Mouse (Mus musculus) lung, postnatal 0 days (tissue): ENCODE data around the gene Abcg1. TPM values are rescaled to one million over a fixed set of nuclear protein-coding genes. Genes with fewer than 3 reads are reported as not detected.
A peak's percentile ranks its signal among the peaks of the same experiment; 100 is the strongest.

Experiments used
- ATAC-seq: fragments of 200-750 bp; cut with Nextera tagmentation; 2 replicates; pipeline ENCODE4 v1.8.0; 2017; ENCODE audit warnings: moderate library complexity
- DNase-seq: peaks from one replicate; pipeline ENCODE4 v3.0.0-alpha.2; 2016; ENCODE audit warnings: low spot score
- H3K27ac ChIP-seq: fragments of 300-500 bp; sonication (generic); 2 replicates; pipeline ENCODE4 v1.5.1; 2014; ENCODE audit warnings: antibody characterized with exemption, mild to moderate bottlenecking, low read length, mixed read lengths
- H3K27me3 ChIP-seq: fragments of 300-500 bp; sonication (generic); replicated peaks from 2 replicates; pipeline ENCODE4 v1.6.1; 2014; ENCODE audit warnings: low read length, mixed read lengths; ENCODE audit not compliant: insufficient read depth
- H3K36me3 ChIP-seq: fragments of 300-500 bp; sonication (generic); 2 replicates; pipeline ENCODE4 v1.6.1; 2014; ENCODE audit warnings: low read length, mixed read lengths; ENCODE audit not compliant: insufficient read depth
- H3K4me1 ChIP-seq: fragments of 300-500 bp; sonication (generic); 2 replicates; pipeline ENCODE4 v1.6.1; 2014; ENCODE audit warnings: antibody characterized with exemption, low read depth, low read length, mixed read lengths; ENCODE audit not compliant: insufficient read depth
- H3K4me2 ChIP-seq: fragments of 300-500 bp; sonication (generic); replicated peaks from 2 replicates; pipeline ENCODE4 v1.6.1; 2014; ENCODE audit warnings: low read depth, mild to moderate bottlenecking, low read length, moderate library complexity, mixed read lengths
- H3K4me3 ChIP-seq: fragments of 300-500 bp; sonication (generic); 2 replicates; pipeline ENCODE4 v1.5.1; 2014; ENCODE audit warnings: low read depth, low read length
- H3K9ac ChIP-seq: fragments of 300-500 bp; sonication (generic); replicated peaks from 2 replicates; pipeline ENCODE4 v1.6.1; 2014; ENCODE audit warnings: low read depth, mild to moderate bottlenecking
- H3K9me3 ChIP-seq: fragments of 300-500 bp; sonication (generic); 2 replicates; pipeline ENCODE4 v1.6.1; 2016; ENCODE audit warnings: low read length, mixed read lengths
- CTCF ChIP-seq: IDR thresholded peaks from 2 replicates; pipeline ENCODE4 v1.5.1; 2016; ENCODE audit warnings: antibody characterized with exemption, mild to moderate bottlenecking
- EP300 ChIP-seq: IDR thresholded peaks from 2 replicates; pipeline ENCODE4 v1.6.1; 2016; ENCODE audit warnings: antibody characterized with exemption, mild to moderate bottlenecking, control low read depth
- WGBS: fragments of 180-500 bp; shearing (Covaris S2); extraction: QIAGEN DNeasy Blood & Tissue Kit; methylation state at CpG from one replicate; pipeline ENCODE4 v1.1.7; 2014; 5-methylcytosine and 5-hydroxymethylcytosine counted together
- polyA plus RNA-seq: library from polyadenylated mRNA; unstranded; fragments of >200 nt; fragmentation: Nextera tagmentation; extraction: Ambion mirVana; gene quantifications from 2 replicates; pipeline ENCODE4 v1.2.1, GENCODE M21; 2015

Gene Abcg1
- polyA plus RNA-seq, 1 experiment from 2014 or later: 26.9 TPM

- DNase-seq: no peak
- no peak overlapping the region for H3K27ac ChIP-seq
- TF ChIP-seq CTCF (no peak), EP300 (no peak)
- no peaks in the 10 kb centered on the region for H3K27me3 ChIP-seq
- no peaks in the 10 kb centered on the region for H3K36me3 ChIP-seq
- no peak overlapping the region for H3K4me3 ChIP-seq
- H3K4me1 ChIP-seq: peaks cover 30% of the 10 kb centered on the region
- no peak overlapping the region for H3K4me2 ChIP-seq
- ATAC-seq: no peak
- H3K9me3 ChIP-seq: no peaks in the 10 kb centered on the region
- H3K9ac ChIP-seq: no peak overlapping the region
- 73% methylated on average over 6 of the region's 6 CpGs for WGBS
These were observed 11.6 kb downstream of the Abcg1 start for GRCm38 (mm10) chr17:31069121-31069520.

DNA sequence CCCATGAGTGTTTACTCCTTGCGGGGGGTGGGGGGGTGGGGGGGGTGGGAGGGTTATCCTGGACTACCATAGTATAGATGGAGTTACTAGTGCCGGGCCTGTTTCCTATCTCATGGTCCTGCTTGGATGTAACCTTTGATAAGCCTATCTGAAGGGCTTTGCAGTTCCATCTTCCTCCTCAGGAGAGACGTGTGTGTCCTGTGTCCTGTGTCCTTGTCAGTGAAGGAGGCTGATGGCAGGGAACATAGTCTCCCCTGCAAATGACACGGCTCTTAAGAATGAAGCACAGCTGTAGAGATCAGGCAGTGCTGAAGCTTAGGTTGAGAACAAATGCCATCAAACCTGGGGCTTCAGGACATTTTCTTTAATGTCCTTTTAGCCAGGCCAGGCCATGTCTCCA lies 12.4 kb downstream of the Abcg1 start:
- no peaks in the 10 kb centered on the region for H3K36me3 ChIP-seq
- H3K27ac ChIP-seq: no peak overlapping the region
- no peak overlapping the region for H3K9ac ChIP-seq
- peaks cover 33% of the 10 kb centered on the region for H3K4me1 ChIP-seq
- WGBS: 80% methylated on average over 4 of the region's 4 CpGs
- TF ChIP-seq EP300: no peak
- TF ChIP-seq CTCF: no peak
- ATAC-seq (no peak), DNase-seq (no peak)
- no peaks in the 10 kb centered on the region for H3K9me3 ChIP-seq
- no peak overlapping the region for H3K4me3 ChIP-seq
- H3K4me2 ChIP-seq: no peak overlapping the region
- no peaks in the 10 kb centered on the region for H3K27me3 ChIP-seq

DNA sequence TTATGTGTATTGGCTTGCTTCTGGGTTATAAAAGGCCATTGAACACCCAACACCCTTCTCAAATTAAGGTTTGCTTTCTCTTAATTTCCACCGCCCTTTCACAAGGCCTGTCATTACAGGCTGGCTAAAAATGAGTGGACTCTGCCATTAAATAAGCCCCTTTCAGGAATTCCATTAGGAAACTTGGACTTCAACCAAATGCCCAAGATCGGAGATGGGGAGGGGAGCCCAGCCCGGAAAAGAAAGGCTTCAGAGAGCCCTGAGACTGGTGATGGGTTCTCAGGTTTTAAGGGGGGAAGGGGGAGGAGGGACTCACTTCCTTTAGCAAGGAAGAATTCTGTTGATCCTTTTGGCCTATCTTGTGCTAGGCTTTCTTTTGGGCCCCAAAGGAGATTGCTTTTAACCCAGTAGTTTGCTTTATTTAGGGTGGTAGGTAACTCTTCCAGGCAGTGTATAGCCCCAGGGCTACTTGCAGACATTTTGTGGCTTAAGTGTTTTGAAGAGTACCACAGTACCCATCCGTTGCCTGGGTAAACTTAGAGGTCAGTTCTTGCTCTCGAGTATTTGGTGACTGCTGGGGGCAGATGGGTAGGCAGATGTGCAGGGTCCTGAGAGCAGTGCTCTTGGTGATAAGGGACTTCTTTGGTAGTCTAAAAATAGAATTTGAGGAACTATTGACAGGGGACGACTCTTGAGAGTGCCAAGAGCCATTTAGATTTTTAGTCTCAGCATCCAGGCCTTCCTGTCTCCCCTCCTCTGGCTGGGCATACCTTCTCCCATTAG lies 13.1 kb downstream of the Abcg1 start:
- Histone ChIP-seq H3K4me2 (no peak overlapping the region), H3K9ac (no peak overlapping the region)

GRCm38 (mm10) chr17:31071421-31072301 lies 14.2 kb downstream of the Abcg1 start:
- WGBS: 50% methylated on average over 18 of the region's 18 CpGs
- H3K9me3 ChIP-seq: no peaks in the 10 kb centered on the region
- TF ChIP-seq EP300: no peak
- H3K4me2 ChIP-seq: no peak overlapping the region
- peak overlapping the region; percentile 5; the same call in 1 of the 2 replicates for H3K27ac ChIP-seq
- H3K27me3 ChIP-seq: no peaks in the 10 kb centered on the region
- ATAC-seq (0 out of 2 replicates have a peak, but pooled peaks have one; percentile 9), DNase-seq (peak; percentile 27)
- no peak overlapping the region for H3K9ac ChIP-seq
- H3K4me3 ChIP-seq: no peak overlapping the region
- peaks cover 33% of the 10 kb centered on the region for H3K4me1 ChIP-seq
- no peaks in the 10 kb centered on the region for H3K36me3 ChIP-seq

More for the DNA sequence above, 13.1 kb downstream of the Abcg1 start:
- no peak for TF ChIP-seq CTCF
- Histone ChIP-seq H3K4me1 (peaks cover 33% of the 10 kb centered on the region), H3K4me3 (no peak overlapping the region), H3K27me3 (no peaks in the 10 kb centered on the region), H3K9me3 (no peaks in the 10 kb centered on the region), H3K36me3 (no peaks in the 10 kb centered on the region), H3K27ac (no peak overlapping the region)
- no peak for ATAC-seq
- no peak for DNase-seq
- 25% methylated on average over 6 of the region's 6 CpGs for WGBS

DNA sequence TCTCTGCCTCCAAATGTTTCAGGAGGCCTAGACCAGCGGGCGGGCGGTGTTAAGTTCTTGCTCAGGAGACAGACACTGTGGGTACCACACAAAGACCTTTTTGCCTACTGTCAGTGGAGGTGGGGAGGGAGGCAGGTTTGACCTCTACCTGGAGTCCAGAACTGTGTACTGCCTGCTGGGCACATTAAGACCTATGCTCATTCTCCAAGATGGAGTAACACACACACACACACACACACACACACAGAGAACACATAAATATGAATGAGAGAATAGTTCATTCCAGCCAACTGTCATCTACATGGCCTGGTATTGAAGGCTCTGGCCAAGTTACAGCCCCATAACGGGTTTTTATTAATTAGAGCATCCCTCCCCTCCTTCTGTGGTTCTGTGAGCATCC lies 15.4 kb downstream of the Abcg1 start:
- Histone ChIP-seq H3K4me2 (peak overlapping the region; percentile 48; the same call in 1 of the 2 replicates), H3K9me3 (no peaks in the 10 kb centered on the region), H3K27me3 (no peaks in the 10 kb centered on the region), H3K36me3 (no peaks in the 10 kb centered on the region), H3K4me3 (no peak overlapping the region), H3K4me1 (peaks cover 33% of the 10 kb centered on the region), H3K9ac (no peak overlapping the region), H3K27ac (peak overlapping the region; percentile 11; the same call in 1 of the 2 replicates)
- ATAC-seq: no peak
- WGBS: 79% methylated on average over 4 of the region's 4 CpGs
- no peak for DNase-seq
- no peak for TF ChIP-seq EP300
- TF ChIP-seq CTCF: no peak
